Mouse (Mus musculus): Measurements from ENCODE around the gene A4galt. TPM values are rescaled to one million over a fixed set of nuclear protein-coding genes. Genes with fewer than 3 reads are reported as not detected.
"Not testable (repeated sequence)": the region's sequence is repeated elsewhere in the genome, so short reads cannot be mapped to it uniquely, and the experiment has no call there.

Gene A4galt
- polyA plus RNA-seq, 1 experiment, result 30.6 TPM

- DNase-seq (ENCODE audit: low read depth), result not testable (repeated sequence)
Observed at GRCm38 (mm10) chr15:83268428-83268827, 16.9 kb upstream of the A4galt start.

- no peak for DNase-seq (ENCODE audit: low read depth)
Observed at GRCm38 (mm10) chr15:83265269-83265668, 13.7 kb upstream of the A4galt start.

- DNase-seq (ENCODE audit: low read depth), result no peak
Observed at GRCm38 (mm10) chr15:83263405-83263804, 11.8 kb upstream of the A4galt start.

- DNase-seq (ENCODE audit: low read depth), result no peak
Observed at GRCm38 (mm10) chr15:83257906-83258305, 6.3 kb upstream of the A4galt start.

- no peak for DNase-seq (ENCODE audit: low read depth)
Observed at GRCm38 (mm10) chr15:83256491-83256890, 4.9 kb upstream of the A4galt start.

- DNase-seq (ENCODE audit: low read depth), result no peak
Observed at GRCm38 (mm10) chr15:83255944-83256343, 4.4 kb upstream of the A4galt start.

GRCm38 (mm10) chr15:83255191-83255782 is 3.7 kb upstream of the A4galt start:
- no peak for DNase-seq (ENCODE audit: low read depth)

- DNase-seq (ENCODE audit: low read depth), result no peak
Observed at GRCm38 (mm10) chr15:83254372-83255070, 2.9 kb upstream of the A4galt start.

- DNase-seq (ENCODE audit: low read depth), result no peak
Observed at GRCm38 (mm10) chr15:83252060-83252459, 486 bp upstream of the A4galt start.

GRCm38 (mm10) chr15:83250651-83251175 is 861 bp downstream of the A4galt start:
- DNase-seq (ENCODE audit: low read depth), result no peak

- DNase-seq (ENCODE audit: low read depth), result no peak
Observed at GRCm38 (mm10) chr15:83249535-83250287, 1.9 kb downstream of the A4galt start.

- no peak for DNase-seq (ENCODE audit: low read depth)
Observed at GRCm38 (mm10) chr15:83248236-83248844, 3.2 kb downstream of the A4galt start.

GRCm38 (mm10) chr15:83244371-83244770 is 7.2 kb downstream of the A4galt start:
- DNase-seq (ENCODE audit: low read depth), result no peak

- no peak for DNase-seq (ENCODE audit: low read depth)
Observed at GRCm38 (mm10) chr15:83241961-83242680, 9.5 kb downstream of the A4galt start.

- DNase-seq (ENCODE audit: low read depth), result no peak
Observed at GRCm38 (mm10) chr15:83241497-83241896, 10.1 kb downstream of the A4galt start.

- DNase-seq (ENCODE audit: low read depth), result no peak
Observed at GRCm38 (mm10) chr15:83237460-83238243, 13.9 kb downstream of the A4galt start.

- DNase-seq (ENCODE audit: low read depth), result no peak
Observed at GRCm38 (mm10) chr15:83236824-83237223, 14.8 kb downstream of the A4galt start.

GRCm38 (mm10) chr15:83233219-83233992 is 18.2 kb downstream of the A4galt start:
- DNase-seq (ENCODE audit: low read depth), result no peak

GRCm38 (mm10) chr15:83227559-83227958 is 24.0 kb downstream of the A4galt start:
- DNase-seq (ENCODE audit: low read depth), result no peak

GRCm38 (mm10) chr15:83226871-83227270 is 24.7 kb downstream of the A4galt start:
- DNase-seq (ENCODE audit: low read depth), result no peak
